Comparison of ENCODE assay signal across 10 mouse cellular contexts in genomic region chr4:154864961-154865760, GRCm38 (mm10). TPM values are rescaled to one million over a fixed set of nuclear protein-coding genes. Genes with fewer than 3 reads are reported as not detected.
DNase-seq lines count a peak whose midpoint lies in the region; ATAC-seq lines count a peak whose summit lies in the region.
"Had no signal": no experiment of that assay in that cellular context is flagged by ENCODE, and none has a peak within 500 bp of the region (broad histone marks: within the 10 kb centered on the region; RNA-seq: fewer than 3 reads in every experiment).

No protein-coding gene starts in this region.

- peak overlapping the region; percentile 75; the same call in 1 of the 2 replicates for H3K27ac ChIP-seq in heart, embryonic 11.5 days (ENCODE audit: low read depth, low read length)
- peak overlapping the region; percentile 72 for H3K27ac ChIP-seq in hindbrain, embryonic 14.5 days
- H3K27ac ChIP-seq in midbrain, embryonic 15.5 days: peak overlapping the region; percentile 81

- H3K4me3 ChIP-seq in heart, embryonic 11.5 days (ENCODE audit: low read depth, low read length): peak overlapping the region; percentile 44
- H3K4me3 ChIP-seq in hindbrain, embryonic 14.5 days (replicated peaks; ENCODE audit: low read length): no peak overlapping the region
- H3K4me3 ChIP-seq in midbrain, embryonic 15.5 days: peak overlapping the region; percentile 42; the same call in 1 of the 2 replicates

- no peaks in the 10 kb centered on the region for H3K36me3 ChIP-seq in heart, embryonic 11.5 days (ENCODE audit: control insufficient read depth, insufficient read depth, low read length)
- no peaks in the 10 kb centered on the region for H3K36me3 ChIP-seq in hindbrain, embryonic 14.5 days (replicated peaks; ENCODE audit: control insufficient read depth, insufficient read depth)
- no peaks in the 10 kb centered on the region for H3K36me3 ChIP-seq in midbrain, embryonic 15.5 days (replicated peaks)

- 82% methylated on average over 18 of the region's 18 CpGs for WGBS in heart, embryonic 11.5 days (ENCODE audit: insufficient replicate concordance)
- WGBS in hindbrain, embryonic 14.5 days: 85% methylated on average over 18 of the region's 18 CpGs
- WGBS in midbrain, embryonic 15.5 days: 83% methylated on average over 18 of the region's 18 CpGs

- intact Hi-C loops in heart, postnatal 14 days (cut with DNase I): no loop called here
- intact Hi-C loops in gastrocnemius, postnatal 14 days (cut with DNase I; ENCODE audit: low total_unique reads): no loop called here

- no peaks in the 10 kb centered on the region for H3K9me3 ChIP-seq in heart, embryonic 11.5 days (replicated peaks; ENCODE audit: control insufficient read depth, low read length)
- H3K9me3 ChIP-seq in hindbrain, embryonic 14.5 days (ENCODE audit: control insufficient read depth, low read length): no peaks in the 10 kb centered on the region
- H3K9me3 ChIP-seq in midbrain, embryonic 15.5 days: no peaks in the 10 kb centered on the region

- peaks cover 6% of the 10 kb centered on the region; the same call in 1 of the 2 replicates for H3K4me1 ChIP-seq in heart, embryonic 11.5 days (ENCODE audit: control insufficient read depth, insufficient read depth, low read length)
- peaks cover 6% of the 10 kb centered on the region for H3K4me1 ChIP-seq in hindbrain, embryonic 14.5 days (replicated peaks; ENCODE audit: control insufficient read depth, insufficient read depth, low read length)
- H3K4me1 ChIP-seq in midbrain, embryonic 15.5 days: peaks cover 18% of the 10 kb centered on the region

- ATAC-seq in heart, embryonic 11.5 days (replicated peaks; ENCODE audit: insufficient number of reproducible peaks, low FRiP score, low TSS enrichment): no peak
- no peak for ATAC-seq in hindbrain, embryonic 14.5 days (ENCODE audit: low FRiP score)
- ATAC-seq in midbrain, embryonic 15.5 days (replicated peaks): 0 out of 2 replicates have a peak, but pooled peaks have one; percentile 7

- peak overlapping the region; percentile 72; the same call in 1 of the 2 replicates for H3K9ac ChIP-seq in heart, embryonic 11.5 days (ENCODE audit: low read depth, low read length)
- peak overlapping the region; percentile 49 for H3K9ac ChIP-seq in hindbrain, embryonic 14.5 days
- H3K9ac ChIP-seq in midbrain, embryonic 15.5 days: peak overlapping the region; percentile 53

- peaks cover 9% of the 10 kb centered on the region for H3K27me3 ChIP-seq in heart, embryonic 11.5 days (ENCODE audit: control insufficient read depth, insufficient read depth, low read length)
- H3K27me3 ChIP-seq in hindbrain, embryonic 14.5 days (ENCODE audit: control insufficient read depth, insufficient read depth, low read length): no peaks in the 10 kb centered on the region
- no peaks in the 10 kb centered on the region for H3K27me3 ChIP-seq in midbrain, embryonic 15.5 days (replicated peaks)

- peak overlapping the region; percentile 76 for H3K4me2 ChIP-seq in heart, embryonic 11.5 days
- peak overlapping the region; percentile 55 for H3K4me2 ChIP-seq in hindbrain, embryonic 14.5 days (replicated peaks)
- H3K4me2 ChIP-seq in midbrain, embryonic 15.5 days: peak overlapping the region; percentile 56

- DNase-seq in heart, postnatal 14 days: no peak
- peak; percentile 49 for DNase-seq in cerebellum, adult 9-10 months
- no peak for DNase-seq in hindbrain, embryonic 14.5 days (ENCODE audit: low spot score)
- no peak for DNase-seq in gastrocnemius, postnatal 14 days
- no peak for DNase-seq in embryo, embryonic 10 days (ENCODE audit: low spot score)
- DNase-seq in thymus, postnatal 25 days: no peak

RNA-seq across cellular contexts. Expression of gene Mmel1, which starts 4.2 kb away (rescaled TPM):
- 0.23 and 0.82 TPM in 2 replicates for polyA plus RNA-seq in heart, embryonic 11.5 days (2014; fragmentation: Nextera tagmentation; extraction: Ambion mirVana)
- under 1 TPM in 1 of 2 experiments, not detected in 1; 0.20 TPM for total RNA-seq in heart, postnatal 14 days (2021)
- 0.23 and 0.65 TPM in 2 replicates for polyA plus RNA-seq in hindbrain, embryonic 14.5 days (2014; fragmentation: Nextera tagmentation; extraction: Ambion mirVana)
- 0.31 and 0.49 TPM in 2 replicates for polyA plus RNA-seq in midbrain, embryonic 15.5 days (2015; fragmentation: Nextera tagmentation; extraction: Ambion mirVana)
- total RNA-seq in gastrocnemius, postnatal 14 days (2021): under 1 TPM; 0.49 to 0.68 TPM
- polyA plus RNA-seq: large intestine, adult 2 months had no signal

RNA-seq across cellular contexts. Expression of gene Ttc34, which starts 27.9 kb away (rescaled TPM):
- polyA plus RNA-seq in heart, embryonic 11.5 days (2014; fragmentation: Nextera tagmentation; extraction: Ambion mirVana): 0.35 and 0.52 TPM in 2 replicates
- total RNA-seq in heart, postnatal 14 days (2021): under 1 TPM; 0.10 to 0.17 TPM
- 1.7 and 2.4 TPM in 2 replicates for polyA plus RNA-seq in hindbrain, embryonic 14.5 days (2014; fragmentation: Nextera tagmentation; extraction: Ambion mirVana)
- polyA plus RNA-seq in midbrain, embryonic 15.5 days (2015; fragmentation: Nextera tagmentation; extraction: Ambion mirVana): 1.6 and 1.7 TPM in 2 replicates
- total RNA-seq in gastrocnemius, postnatal 14 days (2021): not detected
- total RNA-seq: CH12.LX had no signal

RNA-seq across cellular contexts. Expression of gene Fam213b, which starts 33.8 kb away (rescaled TPM):
- polyA plus RNA-seq in heart, embryonic 11.5 days (2014; fragmentation: Nextera tagmentation; extraction: Ambion mirVana): 26.4 and 29.6 TPM in 2 replicates
- total RNA-seq in heart, postnatal 14 days (2021): 10 to 100 TPM; 44.7 to 51.3 TPM
- polyA plus RNA-seq in hindbrain, embryonic 14.5 days (2014; fragmentation: Nextera tagmentation; extraction: Ambion mirVana): 55.9 and 57.1 TPM in 2 replicates
- 56.1 and 62.6 TPM in 2 replicates for polyA plus RNA-seq in midbrain, embryonic 15.5 days (2015; fragmentation: Nextera tagmentation; extraction: Ambion mirVana)
- 100 to 1,000 TPM; 110 to 112 TPM for total RNA-seq in gastrocnemius, postnatal 14 days (2021)
